Mouse (Mus musculus) kidney, postnatal 0 days (tissue): ENCODE data around the gene Leng9. TPM values are rescaled to one million over a fixed set of nuclear protein-coding genes. Genes with fewer than 3 reads are reported as not detected.

ENCODE experiments used
- ATAC-seq: fragments of 200-750 bp; cut with Nextera tagmentation; replicated peaks from 2 replicates; pipeline ENCODE4 v1.8.0; 2017; ENCODE audit warnings: low read depth, moderate number of reproducible peaks, moderate TSS enrichment, moderate library complexity; ENCODE audit not compliant: low FRiP score
- DNase-seq: peaks from one replicate; pipeline ENCODE4 v3.0.0-alpha.2; 2016; ENCODE audit warnings: low spot score
- H3K27ac ChIP-seq: fragments of 300-500 bp; sonication (generic); 2 replicates; pipeline ENCODE4 v1.5.1; 2014; ENCODE audit warnings: mild to moderate bottlenecking
- H3K27me3 ChIP-seq: fragments of 300-500 bp; sonication (generic); 2 replicates; pipeline ENCODE4 v1.6.1; 2014; ENCODE audit warnings: low read length, mixed read lengths; ENCODE audit not compliant: insufficient read depth
- H3K36me3 ChIP-seq: fragments of 300-500 bp; sonication (generic); 2 replicates; pipeline ENCODE4 v1.6.1; 2014; ENCODE audit warnings: low read length, mixed read lengths; ENCODE audit not compliant: insufficient read depth
- H3K4me1 ChIP-seq: fragments of 300-500 bp; sonication (generic); replicated peaks from 2 replicates; pipeline ENCODE4 v1.6.1; 2014; ENCODE audit warnings: antibody characterized with exemption, low read length, mixed read lengths; ENCODE audit not compliant: insufficient read depth
- H3K4me2 ChIP-seq: fragments of 300-500 bp; sonication (generic); 2 replicates; pipeline ENCODE4 v1.6.1; 2014; ENCODE audit warnings: mild to moderate bottlenecking, low read length, moderate library complexity, mixed read lengths
- H3K4me3 ChIP-seq: fragments of 300-500 bp; sonication (generic); replicated peaks from 2 replicates; pipeline ENCODE4 v1.5.1; 2014; ENCODE audit warnings: low read depth, low read length
- H3K9ac ChIP-seq: fragments of 300-500 bp; sonication (generic); 2 replicates; pipeline ENCODE4 v1.6.1; 2014; ENCODE audit warnings: low read depth, low read length
- H3K9me3 ChIP-seq: fragments of 300-500 bp; sonication (generic); replicated peaks from 2 replicates; pipeline ENCODE4 v1.6.1; 2016; ENCODE audit warnings: low read length, inconsistent platforms, mixed read lengths
- CTCF ChIP-seq: IDR thresholded peaks from 2 replicates; pipeline ENCODE4 v1.5.1; 2016; ENCODE audit warnings: antibody characterized with exemption, low read depth, mild to moderate bottlenecking, moderate library complexity
- WGBS: fragments of 180-500 bp; shearing (Covaris S2); extraction: QIAGEN DNeasy Blood & Tissue Kit; methylation state at CpG from one replicate; pipeline ENCODE4 v1.1.7; 2014; 5-methylcytosine and 5-hydroxymethylcytosine counted together
- polyA plus RNA-seq: library from polyadenylated mRNA; unstranded; fragments of >200 nt; fragmentation: Nextera tagmentation; extraction: Ambion mirVana; gene quantifications from 2 replicates; pipeline ENCODE4 v1.2.1, GENCODE M21; 2015

Gene Leng9
- polyA plus RNA-seq, 1 experiment from 2014 or later = 4.1 TPM

DNA sequence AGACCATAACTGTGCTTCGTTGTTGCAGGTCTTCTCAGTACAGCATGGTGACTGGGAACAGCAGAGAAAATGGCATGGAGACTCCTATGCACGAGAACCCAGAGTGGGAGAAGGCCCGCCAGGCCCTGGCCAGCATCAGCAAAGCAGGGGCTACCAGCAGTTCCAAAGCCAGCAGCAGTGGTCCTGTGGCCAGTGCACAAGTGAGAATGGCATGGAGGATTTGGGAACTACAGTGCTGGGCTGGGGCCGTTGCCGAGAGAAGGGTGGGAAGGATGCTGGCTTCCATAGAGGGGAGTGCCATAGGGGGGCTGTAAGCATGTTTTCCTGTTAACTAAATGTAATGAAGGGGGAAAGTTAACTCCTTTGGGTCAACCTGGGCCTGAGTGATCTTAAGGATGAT lies 10.8 kb downstream of the Leng9 start:
- no peak overlapping the region for H3K4me3 ChIP-seq
- H3K36me3 ChIP-seq = peaks cover 55% of the 10 kb centered on the region
- WGBS = 95% methylated on average over 5 of the region's 5 CpGs
- DNase-seq (no peak), ATAC-seq (no peak)
- no peak overlapping the region for H3K9ac ChIP-seq
- no peaks in the 10 kb centered on the region for H3K9me3 ChIP-seq
- H3K4me1 ChIP-seq = peaks cover 8% of the 10 kb centered on the region
- H3K27me3 ChIP-seq = no peaks in the 10 kb centered on the region
- no peak for TF ChIP-seq CTCF
- no peak overlapping the region for H3K4me2 ChIP-seq
- no peak overlapping the region for H3K27ac ChIP-seq

DNA sequence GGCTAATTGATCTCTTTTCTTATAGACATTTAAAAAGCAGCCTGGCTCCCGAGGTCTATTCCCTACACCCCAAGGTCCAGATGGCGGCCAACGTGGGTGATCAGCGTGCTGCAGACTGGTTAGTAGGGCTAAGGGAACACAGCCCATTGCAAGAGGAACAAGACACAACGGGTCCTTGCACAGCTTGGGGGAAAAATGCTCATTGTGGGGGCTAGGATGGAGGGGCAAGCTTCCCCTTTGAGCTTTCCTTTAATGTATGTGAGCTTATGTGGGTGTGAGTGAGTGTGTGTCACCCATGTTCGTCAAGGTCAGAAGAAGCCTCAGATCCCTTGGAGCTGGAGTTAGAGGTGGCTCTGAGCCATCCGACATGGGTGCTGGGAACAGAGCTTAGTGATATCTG lies 11.5 kb downstream of the Leng9 start:
- H3K36me3 ChIP-seq = peaks cover 48% of the 10 kb centered on the region
- 92% methylated on average over 7 of the region's 7 CpGs for WGBS
- H3K4me3 ChIP-seq = no peak overlapping the region

DNA sequence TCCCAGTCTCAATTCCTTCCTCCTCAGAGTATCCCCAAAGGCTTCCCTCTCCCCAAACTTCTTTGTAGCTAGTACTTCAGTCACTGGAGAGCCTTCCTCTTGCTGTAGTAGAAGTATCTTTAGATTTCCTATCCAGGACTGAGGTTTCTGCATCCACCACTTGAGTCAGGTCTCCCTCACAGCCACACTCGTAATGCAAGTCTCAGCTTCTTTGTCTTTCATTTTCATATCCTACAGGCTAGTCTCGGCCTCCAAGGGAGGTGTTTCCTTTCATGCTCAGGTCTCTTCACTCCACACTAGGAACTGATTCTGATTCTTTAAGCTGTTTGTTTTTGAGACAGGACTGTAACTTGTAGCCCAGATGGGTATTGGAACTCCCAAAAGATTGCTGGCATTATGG lies 12.0 kb downstream of the Leng9 start:
- Histone ChIP-seq H3K27me3 (no peaks in the 10 kb centered on the region), H3K4me3 (0 out of 2 replicates have a peak overlapping the region, but pooled peaks have one; percentile 60), H3K4me1 (peaks cover 8% of the 10 kb centered on the region), H3K4me2 (peak overlapping the region; percentile 78), H3K27ac (no peak overlapping the region), H3K9me3 (no peaks in the 10 kb centered on the region), H3K9ac (peak overlapping the region; percentile 77; the same call in 1 of the 2 replicates), H3K36me3 (peaks cover 43% of the 10 kb centered on the region)
- DNase-seq (no peak), ATAC-seq (no peak)
- TF ChIP-seq CTCF = no peak
- 91% methylated on average over 2 of the region's 2 CpGs for WGBS

More for the DNA sequence above, 11.5 kb downstream of the Leng9 start:
- H3K9me3 ChIP-seq = no peaks in the 10 kb centered on the region
- no peak for ATAC-seq
- no peak overlapping the region for H3K9ac ChIP-seq
- peaks cover 8% of the 10 kb centered on the region for H3K4me1 ChIP-seq
- no peaks in the 10 kb centered on the region for H3K27me3 ChIP-seq
- no peak for DNase-seq
- no peak for TF ChIP-seq CTCF
- no peak overlapping the region for H3K27ac ChIP-seq
- no peak overlapping the region for H3K4me2 ChIP-seq

DNA sequence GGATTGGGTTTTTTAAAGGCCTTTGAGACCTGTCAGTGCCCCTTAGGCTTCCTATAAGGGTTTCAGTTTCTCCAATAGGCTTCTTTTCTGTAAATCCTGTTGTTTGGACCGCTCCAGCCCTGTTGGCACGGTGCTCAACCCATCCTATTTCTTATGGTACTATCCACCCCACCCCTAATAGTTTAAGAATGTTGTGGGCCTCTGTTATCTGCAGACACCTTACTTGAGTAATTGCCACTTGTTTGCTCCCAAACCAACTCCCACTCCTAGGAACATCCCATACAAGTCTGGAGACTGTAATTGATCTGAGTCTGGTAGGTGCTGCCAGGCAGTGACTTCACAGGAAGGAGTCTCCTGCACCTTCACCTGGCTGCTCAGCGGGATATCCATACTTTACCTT lies 12.4 kb downstream of the Leng9 start:
- Histone ChIP-seq H3K36me3 (peaks cover 39% of the 10 kb centered on the region), H3K9ac (peak overlapping the region; percentile 77), H3K27ac (peak overlapping the region; percentile 20; the same call in 1 of the 2 replicates), H3K27me3 (no peaks in the 10 kb centered on the region), H3K9me3 (no peaks in the 10 kb centered on the region), H3K4me1 (peaks cover 8% of the 10 kb centered on the region), H3K4me2 (peak overlapping the region; percentile 78), H3K4me3 (peak overlapping the region; percentile 60)
- WGBS = 52% methylated on average over 3 of the region's 3 CpGs
- DNase-seq (no peak), ATAC-seq (no peak)
- no peak for TF ChIP-seq CTCF

DNA sequence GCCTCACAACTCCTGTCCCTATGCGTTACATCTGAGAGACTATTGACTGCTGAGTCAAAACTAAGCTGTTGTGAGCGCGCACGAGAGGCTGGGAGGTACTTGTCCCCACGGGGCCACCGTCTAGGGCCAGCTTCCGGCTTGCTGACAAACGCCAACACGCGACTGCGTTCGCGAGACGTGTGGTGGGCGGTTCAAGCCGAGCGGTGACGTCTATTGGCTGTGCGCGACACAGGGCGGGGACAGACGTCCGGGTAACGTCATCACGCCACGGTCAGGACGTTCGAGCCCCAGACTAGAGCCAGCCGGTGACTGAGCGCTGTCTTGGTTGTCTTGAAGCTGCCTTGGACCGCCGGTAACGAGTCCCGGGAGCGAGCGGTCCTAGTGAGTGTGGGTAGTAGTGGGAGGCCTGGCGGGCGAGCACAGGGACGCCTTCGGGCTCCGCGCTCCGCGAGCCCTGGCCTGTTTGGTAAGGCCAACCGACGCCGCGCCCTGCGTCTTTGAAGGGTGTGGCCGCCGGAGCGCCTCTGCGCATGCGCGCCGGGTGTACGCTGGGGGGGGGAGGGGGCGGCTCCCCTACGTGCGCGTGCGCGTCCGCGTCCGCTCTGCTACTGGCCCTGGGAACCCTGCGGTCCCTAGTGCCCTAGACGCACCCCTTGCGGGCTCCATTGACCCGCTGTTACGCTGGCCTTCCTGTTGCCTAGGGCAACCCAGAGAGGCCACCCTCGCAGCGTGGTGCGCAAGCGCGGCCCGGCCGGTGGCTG lies 13.2 kb downstream of the Leng9 start, which contains the start of gene Leng8:
TSS of gene Leng8 (plus strand) at position 269 of the 761 bp plus-strand sequence.
- Histone ChIP-seq H3K4me2 (peak within 1 kb of the TSS; percentile 78), H3K36me3 (peaks cover 32% of the 10 kb centered on the region), H3K4me1 (peaks cover 8% of the 10 kb centered on the region), H3K4me3 (peak within 1 kb of the TSS; percentile 60), H3K9me3 (no peaks in the 10 kb centered on the region), H3K27ac (peak within 1 kb of the TSS; percentile 92), H3K9ac (peak within 1 kb of the TSS; percentile 77), H3K27me3 (no peaks in the 10 kb centered on the region)
- no peak; the same call in 1 of the 2 replicates for TF ChIP-seq CTCF
- under 1% methylated on average over 54 of the region's 78 CpGs for WGBS
- peak; percentile 98 for DNase-seq
- peak; percentile 99 for ATAC-seq

DNA sequence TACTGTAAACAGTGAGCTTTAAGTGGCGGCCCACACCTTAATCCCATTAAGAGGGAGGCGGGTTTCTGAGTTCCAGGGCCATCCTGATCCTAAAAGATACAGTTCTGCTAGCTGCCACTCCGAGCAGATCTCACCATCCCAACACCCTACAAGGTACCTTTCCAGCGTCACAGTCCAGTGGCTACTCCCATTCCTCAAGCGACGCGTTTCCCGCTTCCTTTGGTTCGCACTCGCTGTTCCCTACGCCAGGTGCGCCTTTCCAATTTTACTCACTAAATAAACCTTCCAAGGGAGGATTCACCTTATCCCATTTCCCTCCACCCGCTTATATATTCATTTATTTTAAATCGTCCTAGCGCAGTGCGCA lies 13.8 kb downstream of the Leng9 start:
- peak; percentile 9; the same call in 1 of the 2 replicates for ATAC-seq
- Histone ChIP-seq H3K27me3 (no peaks in the 10 kb centered on the region), H3K9me3 (no peaks in the 10 kb centered on the region), H3K4me2 (peak overlapping the region; percentile 61), H3K9ac (peak overlapping the region; percentile 50; the same call in 1 of the 2 replicates), H3K4me3 (peak overlapping the region; percentile 60), H3K36me3 (peaks cover 26% of the 10 kb centered on the region), H3K4me1 (peaks cover 8% of the 10 kb centered on the region), H3K27ac (peak overlapping the region; percentile 92)
- DNase-seq = no peak
- no peak for TF ChIP-seq CTCF
- under 1% methylated on average over 16 of the region's 16 CpGs for WGBS
